Mouse (Mus musculus) adipose tissue, adult 10 weeks (tissue): Measurements from ENCODE around the gene Tlr8. TPM values are rescaled to one million over a fixed set of nuclear protein-coding genes. Genes with fewer than 3 reads are reported as not detected.

Source experiments
- polyA plus RNA-seq: library from polyadenylated mRNA; stranded (reverse); fragments of 350-450 nt; fragmentation: Illumina TruSeq; extraction: RNeasy Lipid Tissue Mini Kit (QIAGEN cat#74804); gene quantifications from one replicate; pipeline ENCODE4 v1.2.3, GENCODE M21; 2014; ENCODE audit warnings: low read depth, low replicate concordance

Gene Tlr8
- 3.7 TPM for polyA plus RNA-seq

DNA sequence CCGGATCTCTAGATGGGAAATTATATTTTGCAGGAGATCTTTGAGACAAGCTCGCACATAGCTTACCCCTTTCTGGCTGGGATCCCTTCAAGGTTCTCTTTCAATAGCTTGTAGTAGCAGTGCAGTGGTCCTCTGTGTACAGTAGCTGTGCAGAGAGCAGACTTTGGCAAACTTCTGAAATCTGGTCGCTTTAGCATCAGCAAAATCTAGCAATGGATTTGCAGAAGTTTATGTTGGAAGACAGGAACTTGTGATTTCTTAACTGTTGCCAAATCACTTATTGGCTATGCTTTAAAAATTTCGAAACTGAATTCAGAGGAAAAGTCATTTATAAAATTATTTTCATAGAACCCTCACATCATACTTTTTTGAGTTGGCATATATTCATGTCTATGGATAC lies at the start of gene Tlr8:
TSS of gene Tlr8 (minus strand) at position 244 of the 400 bp plus-strand sequence.

DNA sequence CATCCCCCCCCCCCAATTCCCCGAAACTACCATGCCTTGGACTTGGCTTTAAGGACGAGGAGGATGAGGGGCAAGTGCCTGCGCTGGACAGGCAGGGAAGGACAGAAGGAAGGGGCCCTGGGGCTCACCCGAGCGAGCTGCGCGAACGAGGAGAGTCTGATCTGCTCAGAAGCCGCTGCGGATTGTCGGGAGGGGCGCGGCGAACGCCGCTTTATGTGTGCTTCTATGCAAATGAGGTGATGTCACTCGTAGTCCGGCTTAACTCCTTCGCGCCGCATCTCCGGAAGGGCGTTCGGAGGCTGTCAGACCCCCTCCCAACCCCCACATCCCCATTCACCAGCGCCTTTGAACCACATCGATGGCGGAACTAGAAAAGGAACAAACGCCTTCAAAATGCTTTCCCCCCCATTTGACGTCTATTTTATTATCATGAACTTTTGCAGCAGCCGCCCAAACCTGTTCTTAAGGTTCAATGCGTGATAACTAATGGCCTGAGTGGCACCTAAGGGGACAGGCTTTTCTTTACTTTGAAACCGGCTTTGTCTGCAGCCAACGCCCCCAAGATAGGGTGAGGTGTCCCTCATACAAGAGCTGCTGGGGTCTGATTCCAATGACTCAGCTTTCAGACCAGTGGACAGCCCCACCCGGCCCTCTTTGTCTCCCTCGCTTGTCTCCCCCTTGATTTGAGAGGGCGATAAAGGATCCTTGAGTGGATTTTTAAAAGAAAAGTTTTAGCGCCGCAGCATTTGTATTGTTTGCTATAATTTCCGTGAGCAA lies 55.0 kb downstream of the Tlr8 start, which contains the start of gene Tmsb4x:
TSS of gene Tmsb4x (minus strand) at position 338 of the 777 bp plus-strand sequence.

Other genes with a start within 250 kb of the Tlr8 start
- 3,515 TPM for gene Tmsb4x, start 55.0 kb downstream of the Tlr8 start, polyA plus RNA-seq
- 3.5 TPM for gene Tlr7, start 66.2 kb upstream of the Tlr8 start, polyA plus RNA-seq
- 32.9 TPM for gene Prps2, start 118.4 kb upstream of the Tlr8 start, polyA plus RNA-seq